Mouse (Mus musculus) left cerebral cortex, adult 8-10 months (tissue): ENCODE results near the gene Syf2. TPM values are rescaled to one million over a fixed set of nuclear protein-coding genes. Genes with fewer than 3 reads are reported as not detected.
"Not testable (repeated sequence)": the region's sequence is repeated elsewhere in the genome, so short reads cannot be mapped to it uniquely, and the experiment has no call there.

Experiments used
- DNase-seq, 2 experiments: peaks; one replicate each; pipeline ENCODE4 v3.0.0; 2022; ENCODE audit warnings: low spot score in 2 of 2
- total RNA-seq, 4 experiments: library from RNA; stranded (reverse); gene quantifications; 2 replicates each; pipeline ENCODE4 v1.2.4; 2022

The Syf2 gene
- total RNA-seq, result 10 to 100 TPM; 48.4 to 62.7 (median 56.9) TPM

DNA sequence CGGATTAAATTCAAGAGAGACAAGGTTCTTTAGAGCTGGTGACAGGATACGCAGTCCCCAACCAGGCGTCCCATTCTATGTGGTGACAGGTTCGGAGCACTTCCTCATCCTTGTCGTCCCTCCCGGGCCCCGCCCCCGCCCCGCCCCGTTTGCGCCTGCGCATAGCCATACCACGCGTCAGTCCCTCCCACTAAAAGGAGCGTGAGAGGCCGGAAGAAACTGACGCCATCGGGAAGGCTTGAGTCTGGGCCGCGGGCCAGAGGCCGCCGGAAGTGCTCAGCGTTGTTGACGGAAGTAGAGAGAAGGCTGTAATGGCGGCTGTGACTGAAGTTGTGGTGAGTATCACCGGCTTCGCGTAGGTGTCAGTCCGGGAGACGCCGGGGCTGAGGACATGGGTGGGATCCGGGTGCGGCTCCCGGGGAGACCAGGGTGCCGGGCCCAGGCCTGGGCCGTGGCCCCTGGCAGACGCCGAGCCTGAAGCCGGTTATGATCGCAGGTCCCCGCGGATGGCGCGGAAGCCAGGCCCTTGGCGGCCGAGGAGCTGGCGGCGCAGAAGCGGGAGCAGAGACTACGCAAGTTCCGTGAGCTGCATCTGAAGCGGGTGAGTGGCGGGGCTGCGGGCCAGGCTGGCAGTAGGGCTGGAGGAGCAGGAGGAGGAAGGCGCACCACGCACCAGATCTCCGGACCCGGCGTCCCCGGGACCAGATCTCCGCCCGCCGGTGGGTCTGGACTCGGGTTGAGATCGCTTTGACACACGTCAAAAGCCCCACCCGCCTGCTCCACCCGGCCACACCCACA is at the start of gene Syf2:
Gene Syf2, plus strand, starts transcription at position 215 of the 798 bp plus-strand sequence.
- peak; percentile 79 to 92 for DNase-seq

DNA sequence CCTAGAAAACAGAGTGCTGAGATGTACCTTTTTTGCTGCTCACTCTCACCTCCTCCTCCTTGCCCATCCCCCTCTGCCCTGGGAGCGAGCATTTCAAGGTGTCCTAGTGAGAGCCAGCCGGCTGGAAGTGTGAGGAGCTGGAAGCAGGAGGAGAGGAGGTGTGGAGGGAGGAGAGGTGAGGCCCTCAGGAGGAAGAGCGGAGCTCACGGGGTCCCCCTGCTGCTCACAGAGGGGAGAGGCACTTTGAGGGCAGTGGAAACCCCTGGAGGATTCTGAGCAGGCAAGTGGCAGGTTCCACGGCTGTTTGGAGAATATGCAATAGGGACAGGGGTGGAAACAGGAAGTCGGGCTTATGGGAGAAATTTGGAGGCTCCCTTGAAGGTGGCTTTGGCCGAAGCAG is 47.4 kb upstream of the Syf2 start:
- no peak for DNase-seq

DNA sequence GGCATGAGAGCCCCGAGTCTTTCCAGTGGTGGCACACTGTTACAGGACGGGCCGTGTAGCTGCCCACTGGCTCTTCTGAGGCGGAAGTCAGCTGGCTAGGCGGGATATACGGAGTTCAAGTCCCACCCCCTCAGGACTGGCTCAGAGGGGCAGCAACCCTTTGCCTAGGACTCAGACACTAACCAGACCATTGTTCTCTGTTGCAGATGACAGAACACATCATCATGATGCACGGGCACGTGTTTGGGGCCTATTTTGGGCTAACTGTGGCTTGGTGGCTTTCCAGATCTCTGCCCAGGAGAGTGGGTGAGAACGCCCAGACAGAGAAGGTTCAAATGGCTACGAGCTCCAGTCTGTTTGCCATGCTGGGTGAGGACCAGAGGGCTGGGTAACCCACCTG is 46.9 kb upstream of the Syf2 start:
- DNase-seq, result no peak

DNA sequence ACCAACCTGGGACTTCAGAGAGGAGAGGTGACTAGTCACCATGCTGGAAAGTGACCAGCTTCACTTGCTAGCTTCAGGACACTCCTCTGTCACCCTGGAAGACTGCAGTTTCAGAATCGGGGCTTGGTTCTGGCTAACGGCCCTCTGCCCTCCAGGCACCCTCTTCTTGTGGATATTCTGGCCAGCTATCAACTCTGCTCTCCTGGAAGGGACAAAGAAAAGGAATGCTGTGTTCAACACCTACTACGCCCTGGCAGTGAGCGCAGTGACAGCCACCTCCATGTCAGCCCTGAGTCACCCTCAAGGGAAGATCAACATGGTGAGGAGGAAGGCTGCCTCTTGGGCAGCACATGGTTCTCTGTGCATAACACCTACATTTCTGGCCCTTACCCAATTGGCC is 46.3 kb upstream of the Syf2 start:
- peak in 1 of 2 experiments; percentile 38 for DNase-seq

DNA sequence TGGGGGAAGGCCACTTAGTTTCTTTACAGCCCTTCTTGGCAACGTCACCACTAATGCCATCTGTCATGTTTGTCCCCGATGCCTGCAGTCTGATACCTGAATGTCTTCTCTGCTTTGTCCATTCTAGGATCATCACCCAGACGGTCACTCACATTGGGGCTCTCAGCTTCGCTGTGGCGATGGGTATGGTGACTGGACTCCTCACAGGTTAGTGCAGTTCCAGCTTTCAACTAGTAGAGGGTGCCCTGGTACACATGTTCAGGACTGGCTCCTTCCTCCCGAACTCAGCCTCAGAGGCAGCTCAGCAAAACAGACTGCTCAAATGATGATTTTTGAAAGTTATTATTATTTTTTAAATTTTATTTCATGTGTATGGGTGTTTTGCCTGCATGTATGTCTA is 38.6 kb upstream of the Syf2 start:
- no peak for DNase-seq

DNA sequence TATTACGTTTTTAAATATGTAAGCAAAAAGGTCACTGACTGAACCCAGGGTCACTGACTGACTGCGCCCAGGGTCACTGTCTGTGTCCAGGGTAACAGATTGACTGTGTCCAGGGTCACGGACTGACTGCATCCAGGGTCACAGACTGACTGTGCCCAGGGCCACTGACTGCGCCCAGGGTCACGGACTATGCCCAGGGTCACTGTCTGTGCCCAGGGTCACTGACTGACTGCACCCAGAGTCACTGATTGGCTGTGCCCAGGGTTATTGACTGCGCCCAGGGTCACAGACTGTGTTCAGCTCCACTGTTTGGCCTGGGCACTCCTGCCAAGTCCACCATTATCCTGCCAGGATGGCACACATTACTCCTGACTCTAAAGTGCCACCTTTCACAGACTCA is 33.4 kb upstream of the Syf2 start:
- no peak for DNase-seq

DNA sequence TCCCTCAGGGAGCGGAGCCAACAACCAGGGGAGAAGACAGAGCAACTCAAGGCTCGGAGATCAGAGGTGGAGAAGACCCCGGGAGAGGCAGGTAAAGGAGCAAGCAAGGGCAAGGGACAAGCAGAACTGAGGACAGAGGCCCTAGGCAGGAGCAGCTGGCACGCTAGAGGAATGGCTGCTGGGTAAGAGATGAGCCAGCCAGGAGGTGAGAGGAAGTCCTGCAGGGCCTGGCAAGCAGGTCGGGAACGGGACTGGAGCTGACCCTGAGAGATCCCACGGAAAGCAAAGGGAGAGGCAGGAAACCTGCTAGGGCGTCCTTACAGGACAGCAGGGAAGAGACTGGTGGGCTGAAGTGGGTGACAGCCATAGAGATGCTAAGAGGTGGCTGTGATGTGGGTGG is 29.6 kb upstream of the Syf2 start:
- no peak for DNase-seq

DNA sequence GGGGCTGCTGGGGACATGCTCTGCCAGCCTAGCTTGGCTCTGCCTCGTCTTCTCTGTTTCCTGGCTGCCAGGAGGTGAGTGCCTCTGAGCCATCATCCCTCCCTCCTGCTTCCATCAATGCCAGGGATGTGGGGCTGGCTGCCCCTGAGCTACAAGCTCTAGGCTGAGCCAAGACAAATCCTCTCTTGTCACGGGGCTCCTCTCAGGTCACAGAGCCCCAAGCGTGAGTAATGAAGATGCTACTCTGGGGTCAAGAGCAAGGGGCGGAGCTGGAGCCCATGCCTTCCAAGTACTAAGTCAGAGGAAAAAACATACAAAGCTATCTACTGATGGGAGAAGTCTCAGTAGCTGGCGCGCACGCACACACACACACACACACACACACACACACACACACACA is 27.7 kb upstream of the Syf2 start:
- no peak for DNase-seq

DNA sequence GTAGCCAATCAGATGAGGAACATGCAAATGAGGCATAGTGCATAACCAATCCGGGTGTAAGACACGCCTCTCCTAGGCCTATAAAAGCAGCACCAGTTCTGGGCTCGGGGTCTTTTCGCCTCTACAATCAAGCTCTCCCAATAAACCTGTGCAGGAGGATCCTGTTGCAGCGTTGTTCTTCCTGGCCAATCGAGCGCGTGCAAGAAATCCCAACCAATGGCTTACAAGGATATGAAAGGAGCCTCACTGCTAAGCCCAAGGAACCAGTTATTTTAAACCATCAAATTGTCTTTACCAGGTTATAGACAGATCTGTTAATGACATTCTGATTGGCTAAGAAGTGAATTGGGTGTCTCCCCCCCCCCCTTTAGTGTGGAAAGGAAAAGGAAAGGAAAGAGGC is 19.3 kb upstream of the Syf2 start:
- not testable (repeated sequence) for DNase-seq

DNA sequence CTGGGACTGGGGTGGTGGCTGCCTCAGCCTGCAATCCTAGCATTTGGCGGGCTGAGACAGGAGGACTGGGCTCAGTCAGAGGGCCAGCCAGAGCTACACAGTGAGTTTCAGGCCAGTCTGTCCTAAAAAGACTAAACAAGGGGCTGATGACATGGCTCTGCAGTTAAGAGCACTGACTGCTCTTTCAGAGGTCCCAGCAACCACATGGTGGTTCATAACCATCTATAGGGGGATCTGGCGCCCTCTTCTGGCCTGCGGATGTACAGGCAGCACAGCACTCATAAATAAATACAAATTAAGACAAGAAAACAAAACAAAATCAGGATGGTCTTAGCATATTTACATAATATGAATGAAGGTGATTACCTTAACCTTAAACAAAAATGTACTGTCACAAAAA is 17.3 kb upstream of the Syf2 start:
- no peak for DNase-seq

DNA sequence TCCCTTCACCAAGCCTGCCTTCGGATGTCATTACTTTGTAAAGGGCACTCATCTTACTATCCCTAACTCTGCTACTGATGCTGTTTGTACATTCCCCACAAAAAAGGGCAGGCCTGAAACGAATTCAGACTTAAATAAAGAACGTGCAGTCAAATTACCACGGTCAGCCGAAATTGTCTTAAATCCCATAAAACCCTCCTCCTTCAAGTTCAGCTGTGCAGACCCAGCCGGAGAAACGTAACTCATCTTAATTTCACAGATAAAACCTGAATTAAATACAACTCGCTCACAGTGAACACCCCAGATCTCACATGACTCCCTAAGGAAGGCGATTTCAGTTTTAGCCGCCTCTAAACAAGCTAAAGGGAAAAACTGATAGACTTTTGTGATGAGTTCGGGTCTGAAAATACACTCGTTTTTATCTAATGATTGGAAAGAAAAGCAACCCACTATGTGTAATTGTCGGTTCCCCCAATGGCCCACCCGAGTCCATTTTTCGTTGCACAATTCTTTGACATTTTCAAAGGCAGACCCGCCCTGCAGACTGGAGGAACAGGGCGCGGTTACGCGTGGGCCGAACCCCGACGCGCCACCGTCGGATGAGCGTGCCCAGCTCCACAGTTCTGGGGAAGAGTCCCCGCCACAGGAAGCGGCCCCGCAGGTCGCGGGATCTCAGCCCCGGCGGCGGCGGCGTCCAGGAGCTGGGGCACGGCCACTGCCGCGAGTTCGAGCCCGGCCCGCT is 16.4 kb upstream of the Syf2 start:
- peak in 1 of 2 experiments; percentile 28 for DNase-seq

DNA sequence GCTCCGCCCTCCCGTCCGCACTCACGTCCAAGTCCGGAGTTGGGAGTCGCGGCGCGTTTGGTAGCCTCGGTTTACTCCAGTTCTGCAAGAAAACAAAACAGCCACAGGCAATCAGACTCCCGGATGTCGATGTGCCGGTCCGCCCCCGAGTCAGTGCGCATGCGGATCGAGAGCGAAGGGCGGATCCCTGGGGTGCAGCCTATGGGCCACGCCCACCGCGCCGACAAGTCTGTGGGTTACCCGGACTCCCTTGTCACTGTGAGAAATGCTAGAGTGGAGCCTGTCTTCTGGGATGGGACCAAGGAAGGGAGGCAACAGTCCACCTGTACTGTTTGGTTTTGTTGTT is 15.9 kb upstream of the Syf2 start, which contains the start of gene Tmem50a:
Gene Tmem50a, minus strand, starts transcription at position 161 of the 346 bp plus-strand sequence.
- peak; percentile 79 to 89 for DNase-seq

DNA sequence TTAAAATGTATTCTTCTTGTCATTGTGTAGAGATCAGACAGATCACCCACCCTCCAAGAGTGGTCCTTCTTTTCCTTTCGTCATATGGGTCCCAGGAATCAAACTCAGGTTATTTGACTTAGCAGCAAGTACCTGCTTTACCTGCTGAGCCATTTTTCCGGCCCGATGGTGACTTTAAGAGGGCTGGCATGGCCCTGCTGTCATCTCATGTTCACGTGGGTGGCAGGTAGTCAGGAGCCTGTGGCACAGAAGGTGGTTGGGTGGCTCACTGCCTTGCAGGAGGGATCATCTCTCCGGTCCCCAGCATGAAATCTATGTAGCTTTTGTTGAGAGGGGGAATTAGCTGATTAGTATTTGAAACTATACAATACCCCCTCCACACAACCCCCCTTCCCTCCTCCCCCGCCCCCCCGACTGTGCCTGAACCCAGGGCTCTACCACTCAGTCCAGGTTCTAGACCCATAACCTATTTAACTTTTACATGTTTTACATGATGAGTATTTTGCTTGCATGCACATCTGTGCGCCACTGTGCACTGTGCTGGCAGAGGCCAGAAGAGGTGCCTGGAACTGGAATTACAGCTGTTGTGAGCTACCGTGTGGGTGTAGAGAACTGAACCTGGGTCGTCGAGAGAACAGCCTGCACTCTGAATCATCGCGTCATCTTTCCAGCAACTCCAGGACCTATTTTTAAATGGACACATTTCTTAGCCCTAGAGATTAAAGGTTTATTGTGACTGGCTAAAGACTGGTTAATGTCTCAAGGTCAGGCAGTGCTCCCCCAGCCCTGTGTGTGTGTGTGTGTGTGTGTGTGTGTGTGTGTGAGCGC is 15.3 kb upstream of the Syf2 start:
- no peak for DNase-seq

DNA sequence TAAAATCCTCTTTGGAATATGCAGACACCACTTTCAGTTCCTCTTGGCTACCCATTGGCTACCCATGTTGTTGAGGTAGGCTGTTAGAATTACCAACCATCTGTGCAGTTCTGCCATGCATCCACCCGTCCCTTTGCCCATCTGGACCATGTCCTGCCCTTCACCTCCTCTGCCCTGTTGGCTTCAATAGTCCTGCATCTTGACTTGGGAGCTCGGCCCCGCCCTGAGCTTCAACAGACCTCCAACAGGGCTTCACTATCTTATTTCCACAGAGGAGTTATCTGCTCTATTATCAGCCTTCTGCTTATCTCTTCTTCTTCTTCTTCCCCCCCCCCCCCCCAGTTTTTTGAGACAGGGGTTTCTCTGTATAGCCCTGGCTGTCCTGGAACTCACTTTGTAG is 13.5 kb upstream of the Syf2 start:
- no peak for DNase-seq

DNA sequence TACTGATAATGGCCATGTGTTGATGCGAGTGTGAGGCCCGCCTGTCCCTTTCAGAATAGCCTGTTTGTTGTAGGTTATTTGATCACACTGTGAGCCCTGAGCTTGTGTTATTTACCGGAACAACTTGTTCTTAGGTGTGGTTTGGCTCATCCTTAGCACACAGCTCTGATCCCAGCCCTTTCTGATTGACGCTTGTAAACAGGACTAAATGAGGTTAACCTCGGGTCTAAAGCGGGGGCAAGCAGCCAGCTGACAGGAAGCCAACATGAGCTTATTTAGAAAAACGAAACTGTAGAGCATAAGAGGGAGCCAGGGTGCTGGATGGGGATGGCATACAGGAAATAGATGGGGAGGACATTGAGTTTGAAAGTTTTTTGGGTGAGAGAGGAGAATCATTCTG is 12.3 kb upstream of the Syf2 start:
- no peak for DNase-seq

DNA sequence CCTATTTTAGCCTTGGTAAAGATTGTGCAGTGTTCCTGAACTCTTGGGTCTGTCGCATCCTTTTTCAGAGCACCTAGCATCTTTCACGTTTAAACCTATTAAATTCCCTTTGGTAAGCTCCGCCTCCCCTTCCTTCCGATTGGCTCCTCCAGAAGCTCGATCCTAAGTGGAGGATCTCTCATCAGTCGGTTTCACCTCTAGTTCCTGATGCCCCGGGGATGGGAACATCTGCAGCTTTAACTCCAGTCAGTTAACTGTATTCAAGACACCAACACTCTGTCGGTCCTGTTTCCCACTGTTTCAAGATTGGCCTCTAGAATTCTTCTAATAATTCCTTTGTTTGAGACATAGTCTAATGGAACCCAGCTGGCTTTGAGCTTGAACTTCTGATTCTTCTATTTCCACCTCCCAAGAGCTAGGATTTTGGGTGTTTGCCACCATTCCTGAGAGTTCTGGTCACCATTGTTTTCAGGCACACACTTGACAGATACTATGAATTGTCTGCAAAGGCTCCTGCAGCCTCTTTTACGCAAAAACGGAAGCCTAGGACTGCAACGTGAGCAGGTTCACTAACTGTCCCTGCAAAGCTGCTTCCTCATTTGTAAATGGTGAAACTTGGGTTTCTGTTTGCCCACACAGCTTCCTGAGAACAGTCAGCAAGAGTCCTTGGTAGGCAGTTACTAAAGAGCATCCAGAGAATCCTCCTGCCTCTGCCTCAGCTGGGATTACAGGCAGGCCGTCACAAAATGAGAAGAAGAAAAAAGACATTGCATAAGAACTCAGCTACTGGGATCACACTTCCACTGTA is 10.8 kb upstream of the Syf2 start:
- DNase-seq, result no peak

DNA sequence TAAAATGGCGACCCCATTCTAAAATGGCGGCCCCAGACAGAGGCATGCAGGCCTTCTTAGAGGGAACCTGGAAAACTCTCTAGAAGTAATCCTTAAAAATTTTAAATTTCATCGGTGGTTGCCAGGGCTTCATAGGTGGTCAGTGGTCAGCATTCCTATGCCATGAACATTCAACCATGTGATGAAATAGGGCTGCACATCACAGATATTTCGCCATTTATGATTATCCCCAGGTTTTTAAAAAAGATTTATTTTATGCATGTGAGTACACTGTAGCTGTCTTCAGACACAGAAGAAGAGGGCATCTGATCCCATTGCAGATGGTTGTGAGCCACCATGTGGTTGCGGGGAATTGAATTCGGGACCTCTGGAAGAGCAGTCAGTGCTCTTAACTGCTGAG is 10.1 kb upstream of the Syf2 start:
- no peak for DNase-seq

DNA sequence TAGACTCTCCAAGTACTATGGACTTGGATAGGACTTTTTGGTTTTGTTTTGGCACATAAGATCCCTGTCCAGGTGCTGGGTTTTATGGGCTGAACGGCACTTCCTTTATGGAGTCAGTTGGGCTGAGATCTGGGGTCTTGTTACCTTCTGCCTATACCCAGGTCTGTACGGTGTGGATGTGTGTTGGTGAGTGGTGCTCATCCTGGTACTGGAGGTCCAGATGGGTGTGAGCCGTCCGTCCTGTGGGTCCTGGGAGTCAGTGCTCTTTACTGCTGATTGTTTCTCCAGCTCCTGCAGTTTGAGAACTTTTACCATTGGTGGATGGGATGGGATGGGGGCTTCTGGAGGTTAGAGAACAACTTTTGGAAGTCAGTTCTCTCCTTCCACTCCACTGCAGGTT is 9.0 kb upstream of the Syf2 start:
- DNase-seq, result no peak

DNA sequence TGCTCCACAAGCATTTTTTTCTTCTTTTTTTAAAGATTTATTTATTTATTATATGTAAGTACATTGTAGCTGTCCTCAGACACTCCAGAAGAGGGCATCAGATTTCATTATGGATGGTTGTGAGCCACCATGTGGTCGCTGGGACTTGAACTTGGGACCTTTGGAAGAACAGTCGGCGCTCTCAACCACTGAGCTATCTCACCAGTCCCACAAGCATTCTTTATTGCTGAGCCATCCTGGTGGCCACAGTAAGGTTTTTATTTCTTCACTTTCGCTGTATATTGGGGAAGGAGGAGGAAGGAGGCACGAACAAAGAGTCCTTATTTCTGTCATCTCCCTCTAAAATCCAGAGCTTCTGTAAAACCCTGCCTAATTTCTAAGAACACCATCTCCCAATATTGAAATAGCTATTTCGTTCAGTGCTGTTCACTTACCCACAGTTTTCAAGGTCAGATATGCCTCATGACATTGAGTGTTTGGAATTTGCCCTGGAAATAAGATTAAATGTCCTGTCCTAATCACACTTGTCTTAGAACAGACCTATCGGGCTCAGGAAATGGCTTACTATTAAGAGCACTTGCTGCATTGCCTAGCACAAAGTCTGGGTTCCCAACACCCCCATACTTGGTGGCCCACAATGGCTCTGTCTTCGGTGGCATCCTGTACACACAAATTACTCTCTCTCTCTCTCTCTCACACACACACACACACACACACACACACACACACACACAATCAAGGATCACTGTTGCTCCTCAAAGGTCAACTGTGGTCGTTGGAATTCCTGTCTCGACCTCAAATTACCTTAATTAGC is 8.4 kb upstream of the Syf2 start:
- DNase-seq, result no peak

DNA sequence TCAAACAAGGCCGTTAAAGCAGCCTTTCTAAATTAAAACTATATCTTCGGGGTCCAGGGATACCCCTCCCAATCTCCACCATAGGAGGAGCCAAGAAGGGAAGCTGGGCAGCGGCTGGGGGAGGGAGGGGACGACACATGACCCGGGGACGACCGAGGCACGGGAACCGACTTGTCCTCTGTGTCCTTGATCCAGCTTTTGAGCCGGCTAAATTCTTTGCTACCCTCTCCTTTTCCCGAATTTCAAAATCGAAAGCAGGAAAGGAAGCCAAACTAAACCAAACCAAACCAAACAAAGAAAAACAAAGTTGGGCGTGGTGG is 7.8 kb upstream of the Syf2 start:
- peak in 1 of 2 experiments; percentile 50 for DNase-seq
